Mouse (Mus musculus): ENCODE measurements around the gene Abca6.

Gene Abca6

GRCm38 (mm10) chr11:110251534-110251933 lies at the start of gene Abca6:
TSS of gene Abca6 (minus strand) at chr11:110251776.
- peak; percentile 29 for DNase-seq (ENCODE audit: low spot score)

GRCm38 (mm10) chr11:110297917-110298533 lies 46.4 kb upstream of the Abca6 start:
- no peak for DNase-seq (ENCODE audit: low spot score)

- no peak for DNase-seq (ENCODE audit: low spot score)
Observed at GRCm38 (mm10) chr11:110290586-110290985, 39.0 kb upstream of the Abca6 start.

- DNase-seq (ENCODE audit: low spot score) = no peak
Observed at GRCm38 (mm10) chr11:110288423-110288822, 36.8 kb upstream of the Abca6 start.

GRCm38 (mm10) chr11:110287694-110288093 lies 36.1 kb upstream of the Abca6 start:
- DNase-seq (ENCODE audit: low spot score) = no peak

- no peak for DNase-seq (ENCODE audit: low spot score)
Observed at GRCm38 (mm10) chr11:110286331-110286730, 34.8 kb upstream of the Abca6 start.

- no peak for DNase-seq (ENCODE audit: low spot score)
Observed at GRCm38 (mm10) chr11:110284849-110285248, 33.3 kb upstream of the Abca6 start.

- no peak for DNase-seq (ENCODE audit: low spot score)
Observed at GRCm38 (mm10) chr11:110284185-110284787, 32.7 kb upstream of the Abca6 start.

GRCm38 (mm10) chr11:110274794-110275193 lies 23.2 kb upstream of the Abca6 start:
- DNase-seq (ENCODE audit: low spot score) = no peak

GRCm38 (mm10) chr11:110271745-110272144 lies 20.2 kb upstream of the Abca6 start:
- DNase-seq (ENCODE audit: low spot score) = no peak

- DNase-seq (ENCODE audit: low spot score) = peak; percentile 68
Observed at GRCm38 (mm10) chr11:110268244-110268844, 16.8 kb upstream of the Abca6 start.

GRCm38 (mm10) chr11:110267232-110267631 lies 15.7 kb upstream of the Abca6 start:
- DNase-seq (ENCODE audit: low spot score) = no peak

GRCm38 (mm10) chr11:110266757-110267156 lies 15.2 kb upstream of the Abca6 start:
- DNase-seq (ENCODE audit: low spot score) = peak; percentile 68

- DNase-seq (ENCODE audit: low spot score) = no peak
Observed at GRCm38 (mm10) chr11:110261867-110262266, 10.3 kb upstream of the Abca6 start.

- no peak for DNase-seq (ENCODE audit: low spot score)
Observed at GRCm38 (mm10) chr11:110257911-110258310, 6.3 kb upstream of the Abca6 start.

- DNase-seq (ENCODE audit: low spot score) = no peak
Observed at GRCm38 (mm10) chr11:110257061-110257460, 5.5 kb upstream of the Abca6 start.

- no peak for DNase-seq (ENCODE audit: low spot score)
Observed at GRCm38 (mm10) chr11:110252256-110252655, 680 bp upstream of the Abca6 start.

GRCm38 (mm10) chr11:110244730-110245129 lies 6.8 kb downstream of the Abca6 start:
- DNase-seq (ENCODE audit: low spot score) = peak; percentile 44

GRCm38 (mm10) chr11:110237466-110237865 lies 14.1 kb downstream of the Abca6 start:
- no peak for DNase-seq (ENCODE audit: low spot score)

- DNase-seq (ENCODE audit: low spot score) = no peak
Observed at GRCm38 (mm10) chr11:110232975-110233374, 18.6 kb downstream of the Abca6 start.

- no peak for DNase-seq (ENCODE audit: low spot score)
Observed at GRCm38 (mm10) chr11:110217118-110217517, 34.5 kb downstream of the Abca6 start.

- no peak for DNase-seq (ENCODE audit: low spot score)
Observed at GRCm38 (mm10) chr11:110203930-110204329, 47.6 kb downstream of the Abca6 start.

GRCm38 (mm10) chr11:110198882-110199281 lies 52.7 kb downstream of the Abca6 start:
- DNase-seq (ENCODE audit: low spot score) = no peak

Measured in ovary, adult 18-20 months (tissue).